Mouse (Mus musculus) R1 (cell line): ENCODE measurements around the gene Srcin1.

Experiments used
- DNase-seq: peaks from one replicate; pipeline ENCODE4 v3.0.0-alpha.2; 2018; ENCODE audit warnings: low read depth, low spot score

Srcin1 gene

GRCm38 (mm10) chr11:97534442-97535307, 41.3 kb downstream of the Srcin1 start:
- peak; percentile 46 for DNase-seq

DNA sequence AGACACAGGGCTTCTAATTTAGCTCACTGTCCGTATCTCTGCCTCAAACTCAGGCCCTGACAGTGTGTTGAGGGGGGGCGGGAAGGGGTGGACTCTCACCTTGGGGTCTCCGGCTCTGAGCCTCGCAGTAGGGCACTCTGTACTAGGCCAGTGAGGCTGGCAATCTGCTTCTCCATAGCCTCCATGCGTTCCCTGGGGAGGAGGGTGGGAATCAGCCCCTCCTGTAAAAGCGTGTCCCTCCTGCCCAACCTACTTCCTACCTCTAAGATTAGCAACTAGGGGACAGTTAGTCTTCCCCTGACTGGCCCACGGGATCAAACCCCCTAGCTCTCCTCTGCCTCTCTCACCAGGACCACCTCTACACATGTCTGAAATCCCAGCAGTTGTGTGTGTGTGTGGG, 42.3 kb downstream of the Srcin1 start:
- no peak for DNase-seq

DNA sequence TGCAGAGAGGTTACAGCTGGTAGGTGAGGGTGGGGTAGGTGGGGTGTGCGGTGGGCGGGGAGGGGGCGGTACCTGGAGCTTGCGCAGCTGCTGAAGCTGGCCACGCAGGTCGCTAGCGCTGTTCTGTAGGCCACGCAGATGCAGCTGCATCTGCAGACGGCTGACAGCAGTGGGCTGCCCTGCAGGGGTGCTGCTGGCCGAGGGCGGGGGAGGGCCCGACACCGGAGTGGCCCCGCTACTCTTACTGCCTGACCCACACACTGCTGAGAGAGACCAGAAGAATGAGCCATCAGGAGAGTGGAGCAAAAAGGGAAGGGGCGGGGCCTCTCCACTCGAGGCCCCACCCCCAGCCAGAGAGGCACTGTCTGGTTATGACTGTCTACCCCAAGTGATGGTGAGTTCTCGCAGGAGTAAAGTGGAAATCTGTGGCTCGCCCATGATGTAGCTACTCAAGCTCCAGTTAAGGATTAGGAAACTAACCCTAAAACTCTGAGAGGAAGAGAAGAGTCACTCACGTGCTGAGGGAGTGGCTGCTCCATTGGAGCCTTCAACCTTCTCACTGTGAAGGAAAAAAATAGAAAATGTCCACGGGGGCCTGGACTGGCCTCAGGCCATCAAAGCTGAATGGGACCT, 42.9 kb downstream of the Srcin1 start:
- DNase-seq: peak; percentile 84

GRCm38 (mm10) chr11:97532354-97532753, 43.6 kb downstream of the Srcin1 start:
- no peak for DNase-seq

GRCm38 (mm10) chr11:97531381-97532260, 44.4 kb downstream of the Srcin1 start:
- peak; percentile 94 for DNase-seq

DNA sequence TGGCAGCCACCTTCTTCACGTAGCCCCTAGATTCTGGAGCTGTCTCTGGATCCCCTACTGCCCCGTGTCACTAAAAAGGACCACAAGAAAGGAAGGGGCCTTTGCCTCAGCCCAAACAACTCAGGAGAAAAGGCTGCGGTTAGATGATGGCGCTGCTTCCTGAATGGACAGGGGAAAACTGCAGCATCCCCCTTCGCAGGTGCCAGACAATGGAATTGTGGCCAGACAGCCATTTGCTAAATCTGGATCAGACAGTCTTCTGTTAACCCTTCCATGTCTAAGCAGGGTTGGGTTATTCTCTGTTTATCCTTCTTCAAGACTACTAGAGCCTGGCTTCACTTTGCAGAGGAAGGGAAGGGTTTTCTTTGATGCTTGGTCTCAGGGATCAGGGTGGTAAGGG, 45.0 kb downstream of the Srcin1 start:
- DNase-seq: no peak

DNA sequence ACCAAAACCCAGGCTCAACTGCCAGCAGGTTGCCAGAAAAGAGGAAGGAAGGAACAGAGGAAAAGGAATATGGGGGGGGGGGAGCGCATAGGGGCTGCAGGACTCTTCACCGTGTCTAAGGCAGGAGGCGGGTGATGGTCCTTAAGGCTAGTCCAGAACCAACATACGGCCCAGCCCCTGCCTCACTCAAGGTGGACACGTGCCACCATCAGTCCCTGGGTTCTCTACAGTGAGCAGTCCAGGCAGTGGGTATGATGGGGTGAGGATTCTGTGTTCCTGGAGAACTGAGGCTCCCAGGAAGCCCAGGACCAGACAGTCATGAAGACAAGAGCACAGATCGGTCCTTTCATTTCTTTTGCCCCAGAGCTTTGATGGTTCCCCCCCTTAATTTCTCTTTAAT, 45.9 kb downstream of the Srcin1 start:
- no peak for DNase-seq

GRCm38 (mm10) chr11:97528282-97528808, 47.6 kb downstream of the Srcin1 start:
- no peak for DNase-seq

DNA sequence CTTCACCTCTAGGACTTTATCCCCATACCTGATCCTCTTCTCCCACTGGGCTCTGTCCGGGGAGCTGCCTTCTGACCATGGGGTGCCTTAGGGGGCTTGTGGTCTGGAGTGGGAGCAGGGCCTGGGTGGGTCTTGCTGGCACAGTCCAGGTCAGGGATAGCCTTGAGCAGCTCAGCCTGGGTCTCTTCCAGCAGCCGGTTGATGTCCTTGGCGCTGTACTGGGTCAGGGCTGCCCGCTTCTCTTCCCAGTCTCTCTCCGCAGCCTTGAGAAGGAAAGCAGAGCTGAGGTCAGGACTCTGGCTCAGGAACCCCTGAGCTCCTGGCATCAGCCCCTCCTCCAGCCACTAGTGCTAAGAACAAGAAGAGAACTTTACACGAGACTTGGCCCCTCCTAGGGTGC, 50.7 kb downstream of the Srcin1 start:
- DNase-seq: no peak

DNA sequence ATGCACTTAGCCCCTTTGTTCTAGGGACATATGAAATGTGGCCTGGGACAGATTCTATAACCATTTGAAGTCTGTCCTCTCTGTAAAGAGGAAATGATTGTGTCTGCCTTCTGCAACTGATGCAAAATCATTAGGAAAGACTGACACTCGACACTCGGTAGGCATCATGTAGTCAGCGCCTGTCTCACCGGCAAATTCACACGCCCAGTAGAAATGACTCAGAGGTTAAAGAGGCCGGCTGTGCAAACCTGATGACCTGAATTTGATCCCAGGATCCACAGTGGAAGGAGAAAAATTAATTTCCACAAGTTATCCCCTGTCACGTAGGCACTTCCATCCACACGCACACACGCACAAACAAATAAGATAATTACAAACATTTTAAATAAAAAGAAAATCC, 51.7 kb downstream of the Srcin1 start:
- DNase-seq: no peak

- peak; percentile 78 for DNase-seq
Observed at GRCm38 (mm10) chr11:97523827-97524261, 52.1 kb downstream of the Srcin1 start.

- no peak for DNase-seq
Observed at GRCm38 (mm10) chr11:97523107-97523506, 52.9 kb downstream of the Srcin1 start.

DNA sequence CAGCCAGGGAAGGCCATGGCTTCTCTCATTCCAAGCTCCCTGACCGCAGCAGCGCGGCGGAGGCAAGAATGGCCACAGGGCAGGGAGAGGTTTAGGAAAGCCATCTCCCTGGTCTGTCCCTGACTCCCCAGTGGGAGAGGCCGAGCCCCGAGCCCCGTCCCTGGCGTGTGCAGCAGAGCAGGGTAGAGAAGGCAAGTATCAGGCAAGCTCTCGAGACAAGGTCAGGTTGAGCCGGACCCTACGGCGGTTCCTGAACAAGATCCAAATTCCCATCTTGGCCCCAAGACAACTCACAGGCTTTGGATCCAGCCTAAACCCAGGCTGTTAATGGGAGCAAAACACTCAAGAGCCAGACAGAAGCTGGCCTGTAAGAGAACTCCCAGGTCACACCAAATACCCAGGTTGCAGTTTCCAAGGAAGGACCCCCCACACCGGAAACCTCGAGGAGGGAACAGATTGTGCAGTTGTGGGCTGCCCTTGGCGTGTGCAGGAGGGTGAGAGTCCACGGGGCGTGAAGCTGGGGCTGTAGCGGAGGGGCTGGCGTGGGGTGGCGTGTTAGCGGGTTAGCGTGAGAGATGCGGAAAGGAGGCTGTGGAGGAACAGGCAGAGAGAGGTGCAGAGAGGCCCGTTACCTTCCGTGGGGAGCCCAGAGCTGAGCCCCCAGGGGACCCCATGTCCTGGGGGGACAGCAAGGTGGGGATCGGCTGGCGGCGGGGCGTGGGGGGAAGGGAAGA, 54.1 kb downstream of the Srcin1 start:
- DNase-seq: no peak

DNA sequence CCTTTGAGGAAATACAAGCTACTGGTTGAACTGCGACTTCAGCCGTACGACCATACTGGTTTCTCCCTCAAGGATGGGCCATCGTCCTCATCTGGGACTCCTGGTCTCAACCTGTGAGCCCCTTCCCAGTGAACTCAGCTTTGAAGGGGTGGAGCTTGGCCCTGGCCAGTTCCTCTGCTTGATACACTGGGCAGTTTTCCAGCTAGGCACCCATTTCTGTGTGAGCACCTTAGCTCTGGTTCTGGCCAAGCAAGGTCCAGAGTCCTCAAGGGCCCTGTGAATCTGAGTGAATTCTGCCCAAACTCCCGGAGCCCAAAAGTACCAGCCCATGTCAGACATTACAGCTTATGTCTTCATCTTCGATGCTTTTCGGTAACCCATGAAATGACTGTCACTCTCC, 55.4 kb downstream of the Srcin1 start:
- no peak for DNase-seq

GRCm38 (mm10) chr11:97513066-97513465, 62.9 kb downstream of the Srcin1 start:
- no peak for DNase-seq

DNA sequence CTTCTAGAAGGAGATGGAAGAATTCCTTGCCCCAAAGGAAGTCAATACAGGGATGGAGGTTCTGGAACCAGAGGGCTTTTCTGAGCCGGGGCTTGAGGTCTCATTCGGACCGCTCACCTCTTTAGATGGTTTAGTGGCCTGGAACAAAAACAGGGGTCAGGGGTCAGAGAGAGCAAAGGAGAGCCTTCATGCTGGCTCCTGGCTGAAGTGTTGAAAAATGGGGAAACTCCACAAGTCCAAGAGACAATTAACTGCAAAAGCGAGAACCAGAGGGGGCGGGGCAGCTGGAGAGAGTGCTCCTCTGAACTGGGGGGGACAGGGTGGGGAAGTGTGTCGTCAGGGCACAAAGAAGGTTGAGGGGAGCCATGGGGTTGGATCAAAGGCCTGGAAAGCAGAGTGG, 63.5 kb downstream of the Srcin1 start:
- DNase-seq: no peak

DNA sequence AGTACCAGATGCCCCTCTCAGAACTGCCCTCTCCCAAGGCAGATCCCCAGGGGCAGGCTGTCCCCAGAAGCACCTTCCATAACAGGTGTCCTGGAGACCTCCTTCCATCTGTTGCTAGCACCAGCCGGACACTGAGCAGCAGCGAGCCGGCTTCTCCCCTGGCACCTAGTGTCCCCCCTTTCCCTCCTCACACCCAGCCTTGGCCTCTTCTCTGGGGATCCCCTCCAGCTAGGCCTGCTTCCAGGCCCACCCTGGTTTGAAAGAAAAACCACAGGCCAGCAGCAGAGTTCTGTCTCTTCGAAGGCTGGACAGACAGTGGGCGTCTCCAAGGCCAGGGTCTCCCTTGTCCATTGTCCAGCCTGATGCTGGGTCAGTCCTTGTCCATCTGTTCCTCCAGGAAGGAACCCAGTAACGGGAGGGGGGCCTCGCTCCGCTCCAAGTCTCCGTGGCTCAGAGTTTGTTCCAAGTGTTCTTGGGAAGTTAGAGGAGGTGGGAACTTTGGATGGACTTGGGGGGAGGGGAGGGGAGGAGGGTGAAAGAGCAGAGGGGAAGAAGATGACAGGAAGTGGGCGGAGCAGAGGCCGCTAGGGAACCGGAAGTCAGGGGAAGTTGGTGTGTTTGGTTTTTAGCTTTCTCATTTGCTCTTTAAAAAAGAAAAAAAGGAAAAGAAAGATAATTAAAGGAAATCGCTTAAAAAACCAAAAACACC, 64.2 kb downstream of the Srcin1 start:
- DNase-seq: peak; percentile 95

DNA sequence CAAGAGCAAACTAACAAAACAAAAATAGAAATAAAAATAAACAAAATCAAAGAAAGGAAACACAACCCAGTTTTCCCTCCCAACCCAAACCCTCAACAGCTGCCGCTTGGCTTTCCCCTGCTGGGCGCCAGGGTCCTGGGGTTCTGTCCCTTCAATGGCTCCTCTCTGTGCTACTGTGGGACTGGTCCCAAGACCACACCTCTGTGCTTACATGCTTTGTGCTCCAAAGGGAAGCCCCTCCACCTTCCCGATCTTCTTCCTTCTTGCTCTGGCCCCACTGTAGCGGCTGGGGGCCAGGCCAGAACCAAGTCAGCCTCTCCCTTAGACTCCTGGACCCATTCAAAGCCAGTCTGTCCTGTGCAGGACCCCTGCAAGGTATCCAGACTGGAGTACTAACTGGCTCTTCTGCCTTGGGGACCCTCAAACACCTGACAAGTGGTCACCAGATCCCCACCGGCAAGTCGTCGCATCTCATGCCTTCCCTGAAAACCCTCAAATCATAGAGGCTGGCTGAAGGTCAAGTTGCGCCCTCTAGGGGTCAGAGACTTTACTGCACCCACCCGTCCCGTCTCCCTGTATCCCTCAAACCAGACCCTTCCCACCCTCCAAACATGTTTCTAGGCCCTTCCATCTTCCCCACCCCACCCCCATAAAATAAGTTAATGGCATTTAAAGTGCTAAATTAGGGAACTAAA, 64.9 kb downstream of the Srcin1 start:
- DNase-seq: peak; percentile 90

DNA sequence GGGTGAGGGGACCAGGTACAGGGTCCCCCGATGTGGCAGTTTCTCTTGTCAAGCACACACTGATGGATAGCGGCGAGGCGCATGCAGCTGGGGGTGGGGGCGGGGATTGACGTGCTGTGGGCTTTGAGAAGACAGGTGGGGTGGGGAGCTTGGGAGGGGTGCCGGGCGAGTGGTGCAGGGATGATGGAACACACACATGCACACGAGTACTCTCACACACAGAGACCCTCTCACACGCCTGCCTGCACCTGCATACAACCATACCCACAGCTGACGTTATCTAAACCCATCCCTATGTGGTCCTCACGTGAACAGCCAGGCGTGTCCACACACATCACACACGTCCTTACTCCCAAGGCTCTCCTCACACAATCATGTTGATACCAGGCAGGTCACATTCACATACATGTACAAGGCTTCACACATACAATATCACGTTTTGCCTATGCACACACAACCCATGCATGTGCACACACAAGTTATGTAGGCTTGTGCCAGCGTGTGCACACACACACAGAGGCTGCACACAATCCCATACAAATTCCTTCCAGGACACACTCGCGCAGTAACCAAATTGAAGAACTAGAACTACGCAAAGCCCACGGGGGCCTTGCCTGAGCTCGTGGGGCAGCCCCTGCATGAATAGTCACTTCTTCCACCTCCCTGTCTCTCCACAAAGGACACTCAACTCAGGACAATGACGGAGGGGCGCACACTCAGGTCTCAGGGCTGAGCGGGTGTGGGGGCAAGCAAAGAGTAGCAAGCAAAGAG, 66.1 kb downstream of the Srcin1 start:
- no peak for DNase-seq
